Mouse (Mus musculus): Measurements from ENCODE around the gene Mdga2. TPM values are rescaled to one million over a fixed set of nuclear protein-coding genes. Genes with fewer than 3 reads are reported as not detected.

Gene Mdga2
- polyA plus RNA-seq, 2 experiments: 2.8 to 3.0 TPM

DNA sequence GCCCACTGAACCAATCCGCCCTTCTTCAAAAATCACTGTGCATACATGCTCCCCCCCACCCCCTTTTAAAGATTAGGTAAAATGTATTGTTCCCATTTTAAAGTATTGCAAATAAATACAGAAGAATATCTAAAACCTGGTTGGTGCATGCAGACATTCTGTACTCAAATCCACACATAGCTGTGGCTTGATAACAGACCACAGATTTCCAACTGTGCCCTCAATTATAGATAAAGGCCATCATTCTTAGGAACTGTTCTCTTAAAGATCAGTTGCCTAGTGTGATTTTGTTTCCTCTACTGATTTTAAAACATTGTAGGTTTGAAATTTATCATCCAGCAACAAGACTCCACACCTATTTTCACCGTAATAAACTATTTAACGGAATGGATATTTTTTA lies 325.6 kb downstream of the Mdga2 start:
- TF ChIP-seq POLR2A (IDR thresholded peaks at IDR 0.05; ENCODE audit: borderline replicate concordance, extremely low read depth, insufficient read depth, insufficient read length): no peak
- H3K4me1 ChIP-seq (ENCODE audit: control insufficient read depth, insufficient read depth, low read length): no peaks in the 10 kb centered on the region
- no peaks in the 10 kb centered on the region for H3K27me3 ChIP-seq (ENCODE audit: control insufficient read depth, insufficient read depth, low read length)

DNA sequence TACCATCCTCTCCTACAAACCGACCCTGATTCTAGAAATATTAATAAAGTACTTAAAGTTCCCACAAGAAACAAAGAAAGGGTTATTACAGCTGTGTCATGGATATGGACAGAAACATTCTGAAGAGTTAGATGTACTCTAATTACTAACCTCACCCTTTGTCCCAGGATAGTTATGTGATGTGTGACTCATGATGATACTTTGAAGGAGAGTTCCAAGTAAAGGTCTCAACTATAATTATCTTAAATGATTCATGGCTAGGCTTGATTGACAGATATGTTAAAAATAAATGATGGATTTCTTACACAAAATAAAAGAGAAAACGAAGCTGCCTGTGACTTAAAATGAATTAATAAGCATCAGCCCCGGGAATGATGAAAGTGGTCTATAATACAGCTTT lies 332.1 kb downstream of the Mdga2 start:
- Histone ChIP-seq H3K9ac (ENCODE audit: low read depth, low read length, severe bottlenecking) (no peak overlapping the region), H3K36me3 (ENCODE audit: control insufficient read depth, insufficient read depth, low read length) (no peaks in the 10 kb centered on the region), H3K27ac (replicated peaks; ENCODE audit: low read depth, low read length) (no peak overlapping the region), H3K4me3 (replicated peaks; ENCODE audit: low read length) (no peak overlapping the region), H3K9me3 (ENCODE audit: control insufficient read depth, low read length) (no peaks in the 10 kb centered on the region), H3K27me3 (ENCODE audit: control insufficient read depth, insufficient read depth, low read length) (no peaks in the 10 kb centered on the region), H3K4me1 (ENCODE audit: control insufficient read depth, insufficient read depth, low read length) (no peaks in the 10 kb centered on the region), H3K4me2 (replicated peaks; ENCODE audit: low read depth, low read length, severe bottlenecking) (no peak overlapping the region)
- 75% methylated on average over 3 of the region's 3 CpGs for WGBS
- no peak for TF ChIP-seq POLR2A (IDR thresholded peaks at IDR 0.05; ENCODE audit: borderline replicate concordance, extremely low read depth, insufficient read depth, insufficient read length)
- ATAC-seq (ENCODE audit: low FRiP score, low read depth): no peak
- no peak for DNase-seq (ENCODE audit: low spot score)

More for the DNA sequence above, 325.6 kb downstream of the Mdga2 start:
- H3K27ac ChIP-seq (replicated peaks; ENCODE audit: low read depth, low read length): no peak overlapping the region
- ATAC-seq (ENCODE audit: low FRiP score, low read depth) (no peak), DNase-seq (ENCODE audit: low spot score) (no peak)
- H3K4me3 ChIP-seq (replicated peaks; ENCODE audit: low read length): no peak overlapping the region
- H3K36me3 ChIP-seq (ENCODE audit: control insufficient read depth, insufficient read depth, low read length): no peaks in the 10 kb centered on the region
- WGBS: 89% methylated on average over 3 of the region's 3 CpGs
- no peak overlapping the region for H3K9ac ChIP-seq (ENCODE audit: low read depth, low read length, severe bottlenecking)
- H3K9me3 ChIP-seq (ENCODE audit: control insufficient read depth, low read length): no peaks in the 10 kb centered on the region
- no peak overlapping the region for H3K4me2 ChIP-seq (replicated peaks; ENCODE audit: low read depth, low read length, severe bottlenecking)

DNA sequence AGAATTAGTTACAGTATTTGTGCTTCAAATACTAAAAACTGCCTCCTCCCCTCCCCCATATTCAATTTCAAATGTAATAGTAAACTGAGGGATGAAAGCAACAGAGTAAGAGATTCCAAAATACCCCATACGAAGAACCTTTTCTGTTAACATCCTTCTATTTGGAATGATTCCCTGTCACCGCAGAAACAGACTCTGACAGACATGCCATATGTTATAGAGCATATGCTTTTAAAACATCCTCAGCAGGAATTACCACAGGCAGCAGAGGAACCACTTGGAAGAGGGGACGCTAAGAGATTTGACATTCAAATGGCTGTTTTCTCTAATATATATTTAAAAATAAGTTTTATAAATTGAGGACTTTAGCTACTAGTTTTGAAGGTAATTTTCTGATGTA lies 333.1 kb downstream of the Mdga2 start:
- Histone ChIP-seq H3K27ac (replicated peaks; ENCODE audit: low read depth, low read length) (no peak overlapping the region), H3K9me3 (ENCODE audit: control insufficient read depth, low read length) (no peaks in the 10 kb centered on the region), H3K4me1 (ENCODE audit: control insufficient read depth, insufficient read depth, low read length) (no peaks in the 10 kb centered on the region), H3K4me2 (replicated peaks; ENCODE audit: low read depth, low read length, severe bottlenecking) (no peak overlapping the region), H3K9ac (ENCODE audit: low read depth, low read length, severe bottlenecking) (no peak overlapping the region), H3K27me3 (ENCODE audit: control insufficient read depth, insufficient read depth, low read length) (no peaks in the 10 kb centered on the region), H3K4me3 (replicated peaks; ENCODE audit: low read length) (no peak overlapping the region), H3K36me3 (ENCODE audit: control insufficient read depth, insufficient read depth, low read length) (no peaks in the 10 kb centered on the region)
- TF ChIP-seq POLR2A (IDR thresholded peaks at IDR 0.05; ENCODE audit: borderline replicate concordance, extremely low read depth, insufficient read depth, insufficient read length): no peak
- DNase-seq (ENCODE audit: low spot score) (no peak), ATAC-seq (ENCODE audit: low FRiP score, low read depth) (no peak)
- 70% methylated on average over 3 of the region's 3 CpGs for WGBS

DNA sequence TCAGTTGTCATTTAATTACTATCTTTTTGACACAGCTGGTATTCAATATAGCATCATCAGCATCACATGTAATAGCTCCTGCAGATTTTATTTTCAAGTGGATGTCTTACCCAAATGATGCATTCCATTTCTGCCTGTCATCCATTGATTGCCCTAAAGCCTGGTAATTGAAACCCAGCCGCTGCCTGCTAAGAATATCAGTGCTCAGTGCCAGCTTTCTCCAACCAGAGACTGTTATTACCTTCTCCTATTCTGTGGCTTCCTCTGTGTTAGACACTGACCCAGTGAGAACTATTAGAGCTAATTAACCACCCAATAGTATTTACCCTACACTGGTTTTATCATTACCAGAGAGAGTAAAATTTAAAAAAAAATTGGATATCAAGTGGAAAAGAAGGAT lies 333.7 kb downstream of the Mdga2 start:
- 62% methylated on average over 1 of the region's 1 CpGs for WGBS
- DNase-seq (ENCODE audit: low spot score) (no peak), ATAC-seq (ENCODE audit: low FRiP score, low read depth) (no peak)

DNA sequence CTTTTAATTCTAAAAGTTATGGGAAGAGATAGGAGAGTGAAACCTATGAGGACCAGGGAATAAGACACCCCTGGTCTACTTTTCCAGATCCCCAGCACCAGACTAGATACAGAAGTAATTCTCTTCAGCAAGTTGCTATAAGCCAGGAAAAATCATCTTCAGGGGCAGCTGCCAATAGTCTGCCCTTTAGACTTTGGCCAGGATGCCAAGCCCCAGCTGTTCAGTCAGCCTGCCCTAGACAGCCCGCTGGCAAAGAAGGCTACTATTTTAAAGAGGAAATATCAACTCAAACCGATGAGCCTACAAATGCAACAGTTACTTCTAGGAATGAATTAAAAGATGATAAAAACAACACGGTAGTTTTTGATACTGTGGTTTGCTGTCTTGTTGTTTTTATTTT lies 356.1 kb downstream of the Mdga2 start:
- no peaks in the 10 kb centered on the region for H3K9me3 ChIP-seq (ENCODE audit: control insufficient read depth, low read length)
- WGBS: 66% methylated on average over 3 of the region's 3 CpGs
- no peaks in the 10 kb centered on the region for H3K36me3 ChIP-seq (ENCODE audit: control insufficient read depth, insufficient read depth, low read length)
- no peak overlapping the region for H3K27ac ChIP-seq (replicated peaks; ENCODE audit: low read depth, low read length)
- no peak for TF ChIP-seq POLR2A (IDR thresholded peaks at IDR 0.05; ENCODE audit: borderline replicate concordance, extremely low read depth, insufficient read depth, insufficient read length)
- H3K4me3 ChIP-seq (replicated peaks; ENCODE audit: low read length): no peak overlapping the region
- no peak overlapping the region for H3K4me2 ChIP-seq (replicated peaks; ENCODE audit: low read depth, low read length, severe bottlenecking)
- DNase-seq (ENCODE audit: low spot score): no peak
- no peaks in the 10 kb centered on the region for H3K4me1 ChIP-seq (ENCODE audit: control insufficient read depth, insufficient read depth, low read length)
- H3K27me3 ChIP-seq (ENCODE audit: control insufficient read depth, insufficient read depth, low read length): no peaks in the 10 kb centered on the region
- H3K9ac ChIP-seq (ENCODE audit: low read depth, low read length, severe bottlenecking): no peak overlapping the region
- no peak for ATAC-seq (ENCODE audit: low FRiP score, low read depth)

More for the DNA sequence above, 333.7 kb downstream of the Mdga2 start:
- TF ChIP-seq POLR2A (IDR thresholded peaks at IDR 0.05; ENCODE audit: borderline replicate concordance, extremely low read depth, insufficient read depth, insufficient read length): no peak
- H3K27me3 ChIP-seq (ENCODE audit: control insufficient read depth, insufficient read depth, low read length): no peaks in the 10 kb centered on the region
- H3K36me3 ChIP-seq (ENCODE audit: control insufficient read depth, insufficient read depth, low read length): no peaks in the 10 kb centered on the region
- no peak overlapping the region for H3K4me3 ChIP-seq (replicated peaks; ENCODE audit: low read length)
- H3K9ac ChIP-seq (ENCODE audit: low read depth, low read length, severe bottlenecking): no peak overlapping the region
- no peak overlapping the region for H3K27ac ChIP-seq (replicated peaks; ENCODE audit: low read depth, low read length)
- no peaks in the 10 kb centered on the region for H3K4me1 ChIP-seq (ENCODE audit: control insufficient read depth, insufficient read depth, low read length)
- no peak overlapping the region for H3K4me2 ChIP-seq (replicated peaks; ENCODE audit: low read depth, low read length, severe bottlenecking)
- no peaks in the 10 kb centered on the region for H3K9me3 ChIP-seq (ENCODE audit: control insufficient read depth, low read length)

DNA sequence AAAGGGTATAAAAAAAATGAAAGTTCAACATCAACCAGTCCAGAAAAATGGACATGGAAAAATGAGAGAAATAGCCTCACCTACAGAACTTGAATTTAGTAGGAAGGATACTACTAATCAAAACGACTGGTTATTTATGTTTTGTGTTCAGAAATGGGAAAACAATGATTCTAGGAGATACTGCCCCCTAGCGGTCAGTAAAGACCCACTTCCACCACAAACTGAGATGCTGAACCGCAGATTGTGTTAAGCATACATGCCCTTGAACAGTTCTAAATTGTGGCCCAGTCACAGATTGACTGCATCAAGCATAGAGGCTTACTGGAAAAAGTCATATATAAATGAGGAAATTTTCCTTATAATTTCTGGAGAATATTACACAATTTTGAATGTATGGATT lies 369.2 kb downstream of the Mdga2 start:
- 15% methylated on average over 3 of the region's 3 CpGs for WGBS
- ATAC-seq (ENCODE audit: low FRiP score, low read depth) (no peak), DNase-seq (ENCODE audit: low spot score) (peak; percentile 13)
- H3K9ac ChIP-seq (ENCODE audit: low read depth, low read length, severe bottlenecking): no peak overlapping the region
- H3K27me3 ChIP-seq (ENCODE audit: control insufficient read depth, insufficient read depth, low read length): no peaks in the 10 kb centered on the region
- no peak overlapping the region for H3K4me2 ChIP-seq (replicated peaks; ENCODE audit: low read depth, low read length, severe bottlenecking)
- no peaks in the 10 kb centered on the region for H3K36me3 ChIP-seq (ENCODE audit: control insufficient read depth, insufficient read depth, low read length)
- no peak overlapping the region for H3K27ac ChIP-seq (replicated peaks; ENCODE audit: low read depth, low read length)
- no peaks in the 10 kb centered on the region for H3K4me1 ChIP-seq (ENCODE audit: control insufficient read depth, insufficient read depth, low read length)
- TF ChIP-seq POLR2A (IDR thresholded peaks at IDR 0.05; ENCODE audit: borderline replicate concordance, extremely low read depth, insufficient read depth, insufficient read length): no peak
- no peaks in the 10 kb centered on the region for H3K9me3 ChIP-seq (ENCODE audit: control insufficient read depth, low read length)
- H3K4me3 ChIP-seq (replicated peaks; ENCODE audit: low read length): no peak overlapping the region
